Mouse (Mus musculus): ENCODE measurements at regions not wholly inside any gene's neighbourhood (a gene's known extent, or its start where the extent isn't known, plus 50 kb on each side); places are given as distances from the start of the nearest gene placed in this dataset.

DNA sequence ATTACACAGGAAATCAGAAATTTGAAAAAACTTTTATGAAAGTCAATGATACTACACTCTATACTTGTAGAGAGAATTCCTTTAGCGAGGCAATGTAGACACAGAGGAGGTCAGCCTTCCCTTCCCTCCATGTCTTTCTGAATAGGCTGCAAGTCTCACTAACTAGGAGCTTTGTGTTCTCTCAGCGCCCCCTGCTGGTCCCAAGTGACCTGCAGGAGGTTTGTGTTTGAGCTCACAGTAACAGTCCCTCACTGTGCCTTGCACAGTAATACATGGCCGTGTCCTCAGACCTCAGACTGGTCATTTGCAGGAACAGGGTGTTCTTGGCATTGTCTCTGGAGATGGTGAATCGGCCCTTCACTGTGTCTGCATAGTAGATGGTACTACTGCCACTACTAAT lies 315.2 kb downstream of the Adam6a start:
- TF ChIP-seq POLR2A (IDR thresholded peaks at IDR 0.05; ENCODE audit: borderline replicate concordance, low read depth, low read length) (no peak), CTCF (IDR thresholded peaks at IDR 0.05; ENCODE audit: low read depth, low read length) (peak; percentile 46)

Measured in bone marrow macrophage, adult 2 months (primary cell).